Mouse (Mus musculus): ENCODE data around the gene Chn2.

DNA sequence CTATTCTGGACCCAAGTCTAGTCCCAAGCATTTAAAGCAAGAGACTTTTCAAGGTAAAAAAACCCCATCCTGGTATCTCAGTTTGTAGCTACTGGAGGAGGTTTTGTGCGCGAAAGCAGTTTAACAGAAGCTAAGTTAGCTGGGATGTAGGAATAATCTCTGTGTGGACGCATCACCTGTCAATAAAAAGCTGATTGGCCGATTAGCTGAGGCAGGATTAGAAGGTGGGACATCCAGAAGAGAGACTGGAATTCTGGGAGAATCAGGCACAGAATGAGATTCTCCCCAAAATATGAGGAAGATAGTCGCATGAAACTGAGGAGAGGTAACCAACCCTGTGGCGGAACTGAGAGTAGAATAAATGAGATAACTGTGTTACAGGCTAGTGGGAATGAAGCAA lies 59.0 kb downstream of the Chn2 start:
- TF ChIP-seq GATA1 (IDR thresholded peaks at IDR 0.05; ENCODE audit: low read length) (no peak), TAL1 (IDR thresholded peaks at IDR 0.05; ENCODE audit: low read length) (no peak)

Measured in erythroblast, embryonic 14.5 days (primary cell).